Mouse (Mus musculus) cortical plate, adult 2 months (tissue): ENCODE data around the gene Gm10260.

ENCODE experiments used
- CTCF ChIP-seq: fragments of 200-500 bp; IDR thresholded peaks from 2 replicates; pipeline ENCODE4 v1.5.1; 2011; ENCODE audit warnings: mild to moderate bottlenecking, control low read depth, low read length; ENCODE audit not compliant: insufficient read depth; ENCODE audit errors: extremely low read depth
- POLR2A ChIP-seq: fragments of 200-500 bp; IDR thresholded peaks from 2 replicates; pipeline ENCODE4 v1.6.1; 2011; ENCODE audit warnings: mild to moderate bottlenecking, low read length, control low read depth; ENCODE audit not compliant: insufficient read depth; ENCODE audit errors: extremely low read depth

DNA sequence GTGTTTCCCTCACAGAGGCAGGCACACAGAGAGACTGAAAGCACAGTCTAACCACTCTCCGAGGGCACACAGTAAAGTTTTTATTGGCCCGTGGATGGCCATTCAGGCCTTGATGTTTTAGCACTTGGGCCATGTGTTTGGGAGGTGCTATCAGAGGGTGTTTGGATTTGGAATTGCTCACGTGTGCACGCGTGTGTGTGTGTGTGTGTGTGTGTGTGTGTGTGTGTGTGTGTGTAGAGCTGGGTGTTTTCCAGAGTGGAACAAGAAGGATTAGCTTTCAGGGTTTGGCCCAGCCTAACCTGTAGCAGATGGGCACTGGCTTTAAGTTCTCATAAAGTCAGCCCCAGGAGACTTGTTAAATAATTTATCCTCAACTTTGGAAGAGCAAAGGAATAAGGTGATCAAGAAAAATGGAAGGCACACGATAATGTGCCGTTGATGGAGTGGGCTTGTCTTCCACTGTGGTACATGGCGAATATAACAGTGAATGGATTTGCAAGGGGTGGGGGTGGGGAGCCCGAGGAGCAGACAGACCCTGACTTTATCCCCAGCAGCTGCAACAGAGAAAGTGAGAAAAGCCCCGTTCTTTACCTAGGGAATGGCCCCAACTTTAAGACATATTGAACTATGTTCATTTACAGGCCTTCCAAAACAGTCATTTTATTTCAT is 24.9 kb upstream of the Gm10260 start:
- TF ChIP-seq CTCF, result no peak
- TF ChIP-seq POLR2A, result no peak
